Comparison of ENCODE assay signal across 7 mouse cellular contexts in the genomic region with DNA sequence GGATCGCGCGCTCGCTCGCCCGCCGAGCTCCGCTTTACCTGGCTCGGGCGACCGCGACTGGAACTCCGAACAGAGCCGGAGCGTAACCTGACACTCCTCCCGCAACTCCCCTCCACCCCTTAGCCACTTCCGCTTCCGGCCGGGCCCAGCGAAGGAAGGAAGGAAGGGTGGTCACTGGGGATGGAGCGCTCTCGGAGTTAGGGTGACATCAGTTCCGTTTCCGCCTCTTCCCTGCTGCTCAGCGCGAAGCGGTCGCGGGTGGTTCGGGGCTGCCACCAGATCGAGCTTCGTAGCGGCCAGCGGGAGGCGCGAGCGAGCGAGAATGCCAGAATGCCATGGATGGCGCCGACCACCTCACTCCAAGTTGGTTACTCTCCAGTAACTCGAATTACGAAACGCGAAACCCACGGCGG. TPM values are rescaled to one million over a fixed set of nuclear protein-coding genes. Genes with fewer than 3 reads are reported as not detected.
DNase-seq lines count a peak whose midpoint lies in the region; ATAC-seq lines count a peak whose summit lies in the region.

A gene (minus strand): TSS at position 182 of the 413 bp plus-strand sequence.

- peaks cover 32% of the 10 kb centered on the region for H3K36me3 ChIP-seq in embryonic facial prominence, embryonic 10.5 days (replicated peaks)
- H3K36me3 ChIP-seq in limb, embryonic 10.5 days: peaks cover 32% of the 10 kb centered on the region
- H3K36me3 ChIP-seq in midbrain, embryonic 13.5 days: peaks cover 30% of the 10 kb centered on the region

- peak within 1 kb of the TSS; percentile 89 for H3K9ac ChIP-seq in midbrain, embryonic 13.5 days (replicated peaks)

- H3K27me3 ChIP-seq in embryonic facial prominence, embryonic 10.5 days (replicated peaks; ENCODE audit: low read depth, poor library complexity, severe bottlenecking): no peaks in the 10 kb centered on the region
- H3K27me3 ChIP-seq in limb, embryonic 10.5 days (ENCODE audit: low read depth, poor library complexity, severe bottlenecking): no peaks in the 10 kb centered on the region
- 0 out of 2 replicates have a peak, but pooled peaks cover 7% of the 10 kb centered on the region for H3K27me3 ChIP-seq in midbrain, embryonic 13.5 days

- peak; percentile 86 for ATAC-seq in granulocyte monocyte progenitor cell, adult 5-6 weeks (replicated peaks; ENCODE audit: poor library complexity, severe bottlenecking)
- peak; percentile 99 for ATAC-seq in midbrain, embryonic 13.5 days

- H3K9me3 ChIP-seq in embryonic facial prominence, embryonic 10.5 days: no peaks in the 10 kb centered on the region
- no peaks in the 10 kb centered on the region for H3K9me3 ChIP-seq in limb, embryonic 10.5 days (replicated peaks)
- no peaks in the 10 kb centered on the region for H3K9me3 ChIP-seq in midbrain, embryonic 13.5 days

- H3K4me2 ChIP-seq in midbrain, embryonic 13.5 days (replicated peaks): peak within 1 kb of the TSS; percentile 97

- peak within 1 kb of the TSS; percentile 94 for H3K27ac ChIP-seq in embryonic facial prominence, embryonic 10.5 days (replicated peaks)
- peak within 1 kb of the TSS; percentile 93 for H3K27ac ChIP-seq in limb, embryonic 10.5 days
- peak within 1 kb of the TSS; percentile 67; the same call in 1 of the 2 replicates for H3K27ac ChIP-seq in midbrain, embryonic 13.5 days

- H3K4me3 ChIP-seq in embryonic facial prominence, embryonic 10.5 days: peak within 1 kb of the TSS; percentile 91
- H3K4me3 ChIP-seq in limb, embryonic 10.5 days: peak within 1 kb of the TSS; percentile 89
- H3K4me3 ChIP-seq in midbrain, embryonic 13.5 days (replicated peaks): peak within 1 kb of the TSS; percentile 93

- under 1% methylated on average over 46 of the region's 46 CpGs for WGBS in embryonic facial prominence, embryonic 10.5 days
- under 1% methylated on average over 46 of the region's 46 CpGs for WGBS in limb, embryonic 10.5 days
- under 1% methylated on average over 46 of the region's 46 CpGs for WGBS in midbrain, embryonic 13.5 days

- peak; percentile 95 for DNase-seq in adrenal gland, postnatal 10 days
- DNase-seq in embryonic facial prominence, embryonic 10.5 days (ENCODE audit: low spot score): peak; percentile 98
- peak; percentile 93 for DNase-seq in kidney, adult 11 months
- DNase-seq in limb, embryonic 10.5 days (ENCODE audit: low spot score): peak; percentile 98
- peak; percentile 87 for DNase-seq in spleen, adult 12 weeks (ENCODE audit: low spot score)

- H3K4me1 ChIP-seq in embryonic facial prominence, embryonic 10.5 days: peaks cover 27% of the 10 kb centered on the region
- peaks cover 17% of the 10 kb centered on the region for H3K4me1 ChIP-seq in limb, embryonic 10.5 days
- H3K4me1 ChIP-seq in midbrain, embryonic 13.5 days (replicated peaks): peaks cover 18% of the 10 kb centered on the region

RNA-seq across cellular contexts. Expression of the gene that starts here (rescaled TPM):
- 10 to 100 TPM; 57.5 to 58.1 TPM for total RNA-seq in adrenal gland, postnatal 10 days (2021)
- 77.1 and 79.2 TPM in 2 replicates for polyA plus RNA-seq in embryonic facial prominence, embryonic 10.5 days (2016; fragmentation: Nextera tagmentation; extraction: Ambion mirVana)
- total RNA-seq in granulocyte monocyte progenitor cell, adult 5-6 weeks (2014; fragmentation: Nextera tagmentation): 47.5 and 48.3 TPM in 2 replicates
- 17.2 and 20.8 TPM in 2 replicates for total RNA-seq in granulocyte monocyte progenitor cell, adult 5-6 weeks (2017)
- polyA plus RNA-seq in limb, embryonic 10.5 days (2016; fragmentation: Nextera tagmentation; extraction: Ambion mirVana): 84.0 and 84.8 TPM in 2 replicates
- 54.7 and 55.5 TPM in 2 replicates for polyA plus RNA-seq in midbrain, embryonic 13.5 days (2015; fragmentation: Nextera tagmentation; extraction: Ambion mirVana)

Comparison
In these comparisons a context has a peak if more than half of its experiments do, and no peak if none do; other contexts are left out.
1. Peak in every context shown above with its lines: DNase-seq, ATAC-seq, H3K4me3 ChIP-seq and H3K27ac ChIP-seq.